In the genomic region with DNA sequence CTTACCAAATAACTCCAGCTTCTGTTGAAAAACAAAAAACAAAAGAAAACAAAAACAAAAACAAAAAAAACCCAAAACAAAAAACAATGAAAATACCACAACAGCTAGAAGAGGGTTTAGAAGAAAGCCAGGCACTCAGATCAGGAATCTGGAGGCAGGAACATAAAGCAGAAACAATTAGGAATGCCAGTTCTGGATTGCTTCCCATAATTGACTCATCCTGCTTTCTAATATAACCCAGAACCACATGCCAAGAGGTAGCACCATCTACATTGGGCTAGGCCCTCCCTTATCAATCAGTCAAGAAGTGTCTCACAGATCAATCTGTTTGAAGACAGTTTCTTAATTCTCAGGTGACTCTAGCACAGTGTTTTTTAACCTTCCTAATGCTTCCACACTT, we compare ENCODE assay signal across 22 mouse cellular contexts.
"Had no signal": no experiment of that assay in that cellular context is flagged by ENCODE, and none has a peak within 500 bp of the region (broad histone marks: within the 10 kb centered on the region; RNA-seq: fewer than 3 reads in every experiment).

No protein-coding gene starts in this region.

- DNase-seq: heart, postnatal 10 days; heart, postnatal 14 days; heart, postnatal 36 days; heart, postnatal 4 days; kidney, adult 11 months; kidney, adult 18-20 months; kidney, adult 2 months; kidney, adult 8-10 months; kidney, adult 9 months; kidney, postnatal 10 days; kidney, postnatal 14 days; kidney, postnatal 25 days; kidney, postnatal 36 days; kidney, postnatal 4 days; layer of hippocampus, adult 9-11 months; layer of hippocampus, postnatal 36 days had no signal

- ATAC-seq: hindbrain, embryonic 16.5 days; hindbrain, postnatal 0 days; inflammation-experienced regulatory T-cells, adult 6 months; intestine, embryonic 15.5 days; intestine, embryonic 16.5 days; intestine, postnatal 0 days had no signal
